Mouse (Mus musculus) neural tube, postnatal 0 days (tissue): Measurements from ENCODE around the gene Nt5c3b. TPM values are rescaled to one million over a fixed set of nuclear protein-coding genes. Genes with fewer than 3 reads are reported as not detected.

Source experiments
- microRNA-seq: library from miRNA; unstranded; fragments of <30 nt; microRNA quantifications from one replicate; pipeline ENCODE4, GENCODE M21; 2016
- polyA plus RNA-seq: library from polyadenylated mRNA; unstranded; fragments of >200 nt; fragmentation: Nextera tagmentation; extraction: Ambion mirVana; gene quantifications from 2 replicates; pipeline ENCODE4 v1.2.1, GENCODE M21; 2015

Nt5c3b gene
- 99.7 and 103 TPM in 2 replicates for polyA plus RNA-seq

GRCm38 (mm10) chr11:100441797-100442196 lies at the start of gene Nt5c3b, which contains the start of gene Klhl10:
TSS of gene Nt5c3b (minus strand) at chr11:100441808.
TSS of gene Klhl10 (plus strand) at chr11:100441917.

GRCm38 (mm10) chr11:100472197-100472934 lies 30.8 kb upstream of the Nt5c3b start, which contains the start of gene Klhl11:
TSS of gene Klhl11 (minus strand) at chr11:100472741.

GRCm38 (mm10) chr11:100414914-100415822 lies 26.4 kb downstream of the Nt5c3b start, which contains the start of gene Fkbp10:
TSS of gene Fkbp10 (plus strand) at chr11:100415697.

GRCm38 (mm10) chr11:100414021-100414913 lies 27.3 kb downstream of the Nt5c3b start, which contains the start of gene P3h4:
TSS of gene P3h4 (minus strand) at chr11:100414836.

GRCm38 (mm10) chr11:100397600-100398389 lies 43.8 kb downstream of the Nt5c3b start, which contains the start of gene Jup:
TSS of gene Jup (minus strand) at chr11:100397763.

Small RNAs within 50 kb of the gene (microRNA-seq; reads per million reads assigned to microRNA genes)
- gene Gm27374 (not detected), gene Mir7116 (0.87 reads per million)

Other genes starting within 250 kb of the Nt5c3b start
- gene Krt9, start 248.6 kb downstream of the Nt5c3b start, polyA plus RNA-seq, result 0.09 and 0.15 TPM in 2 replicates
- 0.54 and 0.75 TPM in 2 replicates for gene Krt14, start 234.3 kb downstream of the Nt5c3b start, polyA plus RNA-seq
- not detected in 2 replicates for gene Krt16, start 192.9 kb downstream of the Nt5c3b start, polyA plus RNA-seq
- 1.7 and 3.1 TPM in 2 replicates for gene Krt17, start 180.8 kb downstream of the Nt5c3b start, polyA plus RNA-seq
- 0.17 and 0.25 TPM in 2 replicates for gene Krt42, start 171.9 kb downstream of the Nt5c3b start, polyA plus RNA-seq
- 1,292 and 1,377 TPM in 2 replicates for gene Eif1, start 121.9 kb downstream of the Nt5c3b start, polyA plus RNA-seq
- 0.59 TPM in 1 of 2 replicates, not detected in the other for gene Gast, start 107.4 kb downstream of the Nt5c3b start, polyA plus RNA-seq
- gene Hap1, start 85.7 kb downstream of the Nt5c3b start, polyA plus RNA-seq, result 386 and 429 TPM in 2 replicates
- 30.2 and 33.8 TPM in 2 replicates for gene Jup, start 44.0 kb downstream of the Nt5c3b start, polyA plus RNA-seq
- 21.1 and 21.9 TPM in 2 replicates for gene P3h4, start 27.0 kb downstream of the Nt5c3b start, polyA plus RNA-seq
- gene Fkbp10, start 26.1 kb downstream of the Nt5c3b start, polyA plus RNA-seq, result 25.5 and 29.5 TPM in 2 replicates
- gene Klhl10, start 109 bp upstream of the Nt5c3b start, polyA plus RNA-seq, result 0.32 and 0.47 TPM in 2 replicates
- 8.3 and 8.5 TPM in 2 replicates for gene Klhl11, start 30.9 kb upstream of the Nt5c3b start, polyA plus RNA-seq
- gene Acly, start 86.2 kb upstream of the Nt5c3b start, polyA plus RNA-seq, result 118 and 128 TPM in 2 replicates
- 1.3 and 2.2 TPM in 2 replicates for gene Ttc25, start 103.8 kb upstream of the Nt5c3b start, polyA plus RNA-seq
- gene Cnp, start 133.1 kb upstream of the Nt5c3b start, polyA plus RNA-seq, result 170 and 228 TPM in 2 replicates
- 65.0 and 77.4 TPM in 2 replicates for gene Nkiras2, start 177.4 kb upstream of the Nt5c3b start, polyA plus RNA-seq
- gene Dnajc7, start 178.4 kb upstream of the Nt5c3b start, polyA plus RNA-seq, result 208 and 230 TPM in 2 replicates